Mouse (Mus musculus): ENCODE results near the gene Lrrc10. TPM values are rescaled to one million over a fixed set of nuclear protein-coding genes. Genes with fewer than 3 reads are reported as not detected.

The Lrrc10 gene
- polyA plus RNA-seq, 1 experiment from 2014 or later = not detected

- ATAC-seq (ENCODE audit: low FRiP score, low read depth) = no peak
- Histone ChIP-seq H3K4me1 (peaks cover 13% of the 10 kb centered on the region; the same call in 1 of the 2 replicates), H3K27me3 (no peaks in the 10 kb centered on the region), H3K27ac (no peak overlapping the region), H3K4me2 (replicated peaks) (no peak overlapping the region), H3K36me3 (peaks cover 98% of the 10 kb centered on the region), H3K9ac (no peak overlapping the region), H3K4me3 (no peak overlapping the region), H3K9me3 (no peaks in the 10 kb centered on the region)
- WGBS = 87% methylated on average over 4 of the region's 4 CpGs
Measured at GRCm38 (mm10) chr10:117055668-117056067, 10.5 kb downstream of the Lrrc10 start.

DNA sequence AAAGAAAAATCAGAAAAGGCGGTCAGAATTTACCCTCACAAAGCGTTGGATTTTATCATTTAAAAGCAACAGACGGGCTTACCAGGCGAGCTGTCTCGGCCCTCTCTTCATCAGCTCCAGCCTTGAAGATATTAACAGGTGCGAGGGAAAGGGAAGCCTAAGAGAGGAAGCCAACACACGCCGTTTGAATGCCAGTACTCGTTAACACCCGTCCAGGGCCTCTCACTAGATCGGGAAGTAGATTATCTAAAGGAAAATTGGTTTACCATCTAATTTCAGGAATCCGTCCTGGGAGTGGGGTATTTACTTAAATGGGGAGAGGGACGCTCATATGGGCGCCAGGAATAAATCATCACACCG lies 17.7 kb downstream of the Lrrc10 start:
- Histone ChIP-seq H3K4me3 (peak overlapping the region; percentile 96), H3K9ac (peak overlapping the region; percentile 91), H3K4me1 (peaks cover 22% of the 10 kb centered on the region), H3K36me3 (peaks cover 43% of the 10 kb centered on the region), H3K9me3 (no peaks in the 10 kb centered on the region), H3K27ac (peak overlapping the region; percentile 86), H3K27me3 (no peaks in the 10 kb centered on the region), H3K4me2 (replicated peaks) (peak overlapping the region; percentile 89)
- ATAC-seq (ENCODE audit: low FRiP score, low read depth) = no peak
- WGBS = 3% methylated on average over 15 of the region's 15 CpGs

GRCm38 (mm10) chr10:117063254-117064021 lies 18.3 kb downstream of the Lrrc10 start, which contains the start of gene Cct2:
TSS of gene Cct2 (minus strand) at chr10:117063814.
- Histone ChIP-seq H3K4me1 (peaks cover 22% of the 10 kb centered on the region), H3K27me3 (no peaks in the 10 kb centered on the region), H3K4me2 (replicated peaks) (peak within 1 kb of the TSS; percentile 89), H3K36me3 (peaks cover 37% of the 10 kb centered on the region), H3K4me3 (peak within 1 kb of the TSS; percentile 96), H3K27ac (peak within 1 kb of the TSS; percentile 86), H3K9ac (peak within 1 kb of the TSS; percentile 91), H3K9me3 (no peaks in the 10 kb centered on the region)
- WGBS = under 1% methylated on average over 68 of the region's 68 CpGs
- peak; percentile 95 for ATAC-seq (ENCODE audit: low FRiP score, low read depth)

- peak overlapping the region; percentile 96 for H3K4me3 ChIP-seq
- H3K27me3 ChIP-seq = no peaks in the 10 kb centered on the region
- H3K4me1 ChIP-seq = peaks cover 18% of the 10 kb centered on the region
- peak overlapping the region; percentile 72; the same call in 1 of the 2 replicates for H3K27ac ChIP-seq
- no peaks in the 10 kb centered on the region for H3K9me3 ChIP-seq
- peak; percentile 45; the same call in 1 of the 2 replicates for ATAC-seq (ENCODE audit: low FRiP score, low read depth)
- peak overlapping the region; percentile 53 for H3K4me2 ChIP-seq (replicated peaks)
- peaks cover 33% of the 10 kb centered on the region for H3K36me3 ChIP-seq
- 0 out of 2 replicates have a peak overlapping the region, but pooled peaks have one; percentile 9 for H3K9ac ChIP-seq
- 9% methylated on average over 7 of the region's 7 CpGs for WGBS
Measured at GRCm38 (mm10) chr10:117064076-117064475, 18.9 kb downstream of the Lrrc10 start.

DNA sequence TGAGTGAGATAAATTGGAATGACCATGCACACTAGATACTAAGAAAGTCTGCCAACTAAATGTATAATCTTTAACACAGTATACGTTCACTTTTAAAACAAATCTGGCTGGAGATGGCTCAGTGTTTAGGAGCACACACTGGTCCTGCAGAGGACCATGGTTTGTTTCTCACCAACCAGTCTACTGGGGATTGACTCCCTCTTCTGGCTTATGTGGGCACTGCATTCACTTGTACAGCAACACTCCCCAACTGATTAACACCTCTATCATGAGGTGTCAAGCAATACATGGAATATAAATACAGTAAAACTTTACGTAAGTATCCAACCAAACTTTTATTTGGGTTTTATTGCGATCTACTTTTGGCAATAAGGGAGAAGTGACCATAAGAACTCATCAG lies 24.0 kb downstream of the Lrrc10 start:
- Histone ChIP-seq H3K9me3 (no peaks in the 10 kb centered on the region), H3K4me1 (no peaks in the 10 kb centered on the region), H3K36me3 (peaks cover 44% of the 10 kb centered on the region), H3K4me2 (replicated peaks) (no peak overlapping the region), H3K27ac (no peak overlapping the region), H3K4me3 (no peak overlapping the region), H3K9ac (no peak overlapping the region), H3K27me3 (no peaks in the 10 kb centered on the region)
- no peak for ATAC-seq (ENCODE audit: low FRiP score, low read depth)
- 94% methylated on average over 3 of the region's 3 CpGs for WGBS

DNA sequence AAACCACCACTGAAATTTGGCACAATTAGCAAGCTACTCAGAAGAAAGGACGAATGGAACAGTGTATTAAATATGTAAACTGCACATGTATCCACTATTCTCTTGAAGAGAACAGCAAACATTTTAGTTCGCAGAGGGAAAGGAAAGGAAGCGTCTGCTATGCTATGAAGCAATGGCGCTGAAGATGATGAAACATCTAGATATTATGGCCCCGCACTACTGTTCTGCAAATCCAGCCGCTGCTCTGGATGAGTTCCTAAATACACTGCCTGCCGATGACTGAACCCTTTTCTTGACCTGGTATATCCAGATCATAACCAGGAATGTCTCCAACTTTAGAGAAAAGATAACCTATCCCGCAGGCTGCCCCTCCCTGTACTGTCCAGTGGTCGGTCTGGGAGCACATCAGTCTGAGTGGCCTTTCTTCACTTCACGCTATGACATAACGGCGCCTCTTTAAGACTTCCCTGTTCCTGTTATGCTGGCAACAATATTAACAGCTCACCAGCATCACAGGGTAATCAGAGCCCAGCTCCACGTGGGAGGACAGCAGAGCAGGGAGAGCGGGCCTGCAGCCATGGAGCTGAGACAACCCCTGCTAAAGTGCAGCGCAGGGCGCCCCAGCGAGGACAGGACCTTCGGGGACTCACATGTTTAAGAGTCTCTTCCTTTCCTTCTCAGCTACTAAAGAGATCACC lies 27.2 kb downstream of the Lrrc10 start:
- Histone ChIP-seq H3K27me3 (no peaks in the 10 kb centered on the region), H3K9ac (no peak overlapping the region), H3K27ac (no peak overlapping the region), H3K4me2 (replicated peaks) (no peak overlapping the region), H3K4me3 (no peak overlapping the region), H3K4me1 (no peaks in the 10 kb centered on the region), H3K36me3 (peaks cover 72% of the 10 kb centered on the region), H3K9me3 (no peaks in the 10 kb centered on the region)
- ATAC-seq (ENCODE audit: low FRiP score, low read depth) = no peak
- 93% methylated on average over 18 of the region's 18 CpGs for WGBS

- Histone ChIP-seq H3K36me3 (peaks cover 79% of the 10 kb centered on the region), H3K4me2 (replicated peaks) (no peak overlapping the region), H3K9me3 (no peaks in the 10 kb centered on the region), H3K27ac (no peak overlapping the region), H3K9ac (no peak overlapping the region), H3K4me3 (no peak overlapping the region), H3K27me3 (no peaks in the 10 kb centered on the region), H3K4me1 (no peaks in the 10 kb centered on the region)
- ATAC-seq (ENCODE audit: low FRiP score, low read depth) = no peak
- WGBS = 92% methylated on average over 7 of the region's 7 CpGs
Measured at GRCm38 (mm10) chr10:117073176-117073575, 28.0 kb downstream of the Lrrc10 start.

GRCm38 (mm10) chr10:117078284-117078683 lies 33.1 kb downstream of the Lrrc10 start:
- Histone ChIP-seq H3K4me2 (replicated peaks) (no peak overlapping the region), H3K4me1 (no peaks in the 10 kb centered on the region), H3K9ac (no peak overlapping the region), H3K36me3 (peaks cover 78% of the 10 kb centered on the region), H3K27ac (no peak overlapping the region), H3K9me3 (no peaks in the 10 kb centered on the region), H3K4me3 (no peak overlapping the region), H3K27me3 (no peaks in the 10 kb centered on the region)
- WGBS = 78% methylated on average over 6 of the region's 6 CpGs
- no peak for ATAC-seq (ENCODE audit: low FRiP score, low read depth)

GRCm38 (mm10) chr10:117081326-117081725 lies 36.2 kb downstream of the Lrrc10 start:
- Histone ChIP-seq H3K4me2 (replicated peaks) (no peak overlapping the region), H3K27ac (no peak overlapping the region), H3K36me3 (peaks cover 76% of the 10 kb centered on the region), H3K9ac (no peak overlapping the region), H3K27me3 (no peaks in the 10 kb centered on the region), H3K4me3 (no peak overlapping the region), H3K4me1 (no peaks in the 10 kb centered on the region), H3K9me3 (no peaks in the 10 kb centered on the region)
- no peak for ATAC-seq (ENCODE audit: low FRiP score, low read depth)
- WGBS = 74% methylated on average over 4 of the region's 4 CpGs

- no peaks in the 10 kb centered on the region for H3K9me3 ChIP-seq
- H3K27me3 ChIP-seq = no peaks in the 10 kb centered on the region
- WGBS = 84% methylated on average over 2 of the region's 2 CpGs
- no peaks in the 10 kb centered on the region for H3K4me1 ChIP-seq
- peaks cover 73% of the 10 kb centered on the region for H3K36me3 ChIP-seq
- no peak overlapping the region for H3K9ac ChIP-seq
- no peak overlapping the region for H3K4me2 ChIP-seq (replicated peaks)
- no peak for ATAC-seq (ENCODE audit: low FRiP score, low read depth)
- H3K27ac ChIP-seq = no peak overlapping the region
- H3K4me3 ChIP-seq = no peak overlapping the region
Measured at GRCm38 (mm10) chr10:117081914-117082359, 36.8 kb downstream of the Lrrc10 start.

DNA sequence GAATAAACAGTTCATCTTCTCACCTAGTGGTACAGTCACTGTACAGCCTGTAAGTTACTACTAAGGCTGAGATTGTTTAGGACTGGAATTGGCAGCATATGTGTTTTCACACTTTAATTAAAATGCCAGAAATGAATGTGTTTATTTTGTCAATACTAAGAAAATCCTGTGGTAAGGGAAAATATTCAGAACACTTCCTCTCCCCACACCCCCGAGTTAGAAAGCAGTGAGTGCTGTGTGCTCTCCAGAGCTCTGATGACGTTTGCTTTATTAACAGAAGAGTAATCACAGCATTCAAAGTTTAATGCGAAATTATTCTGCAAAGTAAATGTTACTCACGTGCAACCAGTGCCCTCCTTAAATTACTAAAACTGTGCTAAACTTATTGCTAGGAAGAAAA lies 44.5 kb downstream of the Lrrc10 start:
- 52% methylated on average over 4 of the region's 4 CpGs for WGBS
- H3K4me1 ChIP-seq = peaks cover 14% of the 10 kb centered on the region
- H3K27me3 ChIP-seq = no peaks in the 10 kb centered on the region
- H3K4me3 ChIP-seq = no peak overlapping the region
- H3K36me3 ChIP-seq = peaks cover 41% of the 10 kb centered on the region
- H3K9ac ChIP-seq = no peak overlapping the region
- no peaks in the 10 kb centered on the region for H3K9me3 ChIP-seq
- no peak overlapping the region for H3K4me2 ChIP-seq (replicated peaks)
- ATAC-seq (ENCODE audit: low FRiP score, low read depth) = peak; percentile 61; the same call in 1 of the 2 replicates
- H3K27ac ChIP-seq = no peak overlapping the region

Measured in limb, embryonic 13.5 days (tissue).